Mouse (Mus musculus) heart, adult 11 months (tissue): ENCODE measurements around the gene Lin37.
A peak's percentile ranks its signal among the peaks of the same experiment; 100 is the strongest.

Experiments used
- DNase-seq: peaks from one replicate; pipeline ENCODE4 v3.0.0; 2022

The Lin37 gene

DNA sequence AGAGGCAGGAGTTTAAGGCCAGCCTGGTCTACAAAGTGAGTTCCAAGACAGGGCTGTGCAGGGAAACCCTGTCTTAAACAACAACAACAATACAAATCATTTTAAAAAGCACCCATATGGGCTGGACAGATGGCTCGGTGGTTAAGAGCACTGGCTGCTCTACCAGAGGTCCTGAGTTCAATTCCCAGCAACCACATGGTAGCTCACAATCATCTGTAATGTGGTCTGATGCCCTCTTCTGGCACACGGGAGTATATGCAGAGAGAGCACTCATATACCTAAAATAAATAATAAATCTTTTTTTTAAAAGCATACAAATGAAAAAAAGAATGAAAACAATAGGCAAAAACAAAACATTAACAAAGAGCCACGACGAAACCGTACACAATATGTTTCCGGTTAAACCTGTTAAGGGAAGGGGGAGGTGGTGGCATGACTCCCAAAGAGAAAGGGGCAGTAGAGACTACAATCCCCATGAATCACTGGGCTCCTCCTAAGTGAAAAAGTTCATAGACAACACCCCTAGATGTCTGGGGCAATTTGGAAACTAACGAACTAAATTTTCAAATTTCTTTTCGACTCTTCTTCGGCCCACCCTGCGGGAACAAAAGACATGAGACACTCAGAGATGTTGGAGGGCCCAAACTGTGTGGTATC, 8.1 kb downstream of the Lin37 start:
- peak; percentile 90 for DNase-seq

DNA sequence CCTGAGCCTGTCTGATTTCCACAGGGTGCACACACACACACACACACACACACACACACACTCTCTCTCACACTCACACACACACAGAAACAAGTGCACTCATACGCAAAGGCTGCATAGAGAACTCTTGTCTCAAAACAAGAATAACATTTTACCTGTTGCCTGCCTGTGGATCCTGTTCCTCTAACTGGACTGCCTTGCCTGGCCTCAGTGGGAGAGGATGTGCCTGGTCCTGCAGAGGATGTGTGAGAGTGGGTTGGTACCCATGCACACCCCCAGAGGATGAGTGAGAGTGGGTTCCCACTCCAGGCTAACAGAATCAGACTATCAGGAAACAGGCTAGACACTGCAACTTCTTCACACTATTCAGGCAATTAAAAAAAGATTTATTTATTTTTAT, 9.0 kb downstream of the Lin37 start:
- DNase-seq, result peak; percentile 91

DNA sequence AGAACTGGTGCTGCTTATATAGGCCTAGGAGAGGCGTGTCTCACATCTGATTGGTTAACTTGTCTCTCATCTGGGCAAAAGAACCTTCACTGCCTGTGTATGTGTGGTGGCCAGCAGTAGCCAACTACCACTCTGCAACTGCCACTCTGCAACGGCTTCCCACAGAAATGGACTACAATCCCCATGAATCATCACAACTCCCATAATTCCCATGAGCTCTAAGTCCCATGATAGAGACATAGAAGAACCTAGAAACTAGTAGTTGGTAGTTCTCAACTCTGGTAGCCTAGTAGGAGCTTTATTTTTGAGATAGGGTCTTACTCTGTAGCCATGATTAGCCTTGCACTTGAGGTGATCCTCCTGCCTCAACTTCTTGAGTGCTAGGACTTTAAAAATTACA, 9.8 kb downstream of the Lin37 start:
- DNase-seq, result no peak

DNA sequence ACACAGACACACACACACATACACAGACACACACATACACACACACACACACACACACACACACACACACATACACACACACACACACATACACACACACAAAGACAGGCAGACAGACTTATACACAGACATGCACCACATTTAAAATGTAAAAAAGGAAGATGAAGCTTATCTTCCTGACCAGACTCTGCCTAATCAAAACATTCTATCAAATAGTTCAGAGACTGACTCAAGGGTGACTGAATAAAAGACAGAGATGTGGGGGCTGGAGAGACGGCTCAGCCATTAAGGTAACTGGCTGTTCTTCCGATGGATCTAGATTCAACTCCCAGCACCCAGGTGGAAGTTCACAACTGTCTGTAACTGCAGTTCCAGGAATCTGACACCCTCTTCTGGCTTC, 15.3 kb downstream of the Lin37 start:
- DNase-seq, result no peak

DNA sequence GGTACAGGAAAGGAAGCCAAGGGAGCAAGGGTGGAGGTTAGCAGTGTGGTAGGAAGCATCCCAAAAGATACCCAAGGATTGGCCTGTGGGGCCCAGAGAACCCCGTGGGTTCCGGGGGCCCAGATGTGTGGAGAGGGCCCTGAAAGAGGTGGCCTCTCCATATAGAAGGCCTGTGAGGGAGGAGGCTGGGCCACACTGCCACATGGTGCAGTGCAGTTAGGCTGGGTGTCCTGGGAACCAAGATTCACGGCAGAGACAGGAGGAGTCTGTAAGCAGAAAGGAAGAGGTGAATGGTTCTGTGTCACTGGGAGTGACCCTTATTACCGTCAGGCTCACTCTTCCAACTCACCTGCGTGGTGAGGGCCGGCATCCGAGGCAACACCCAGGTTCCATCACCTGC, 19.1 kb downstream of the Lin37 start:
- peak; percentile 80 for DNase-seq

DNA sequence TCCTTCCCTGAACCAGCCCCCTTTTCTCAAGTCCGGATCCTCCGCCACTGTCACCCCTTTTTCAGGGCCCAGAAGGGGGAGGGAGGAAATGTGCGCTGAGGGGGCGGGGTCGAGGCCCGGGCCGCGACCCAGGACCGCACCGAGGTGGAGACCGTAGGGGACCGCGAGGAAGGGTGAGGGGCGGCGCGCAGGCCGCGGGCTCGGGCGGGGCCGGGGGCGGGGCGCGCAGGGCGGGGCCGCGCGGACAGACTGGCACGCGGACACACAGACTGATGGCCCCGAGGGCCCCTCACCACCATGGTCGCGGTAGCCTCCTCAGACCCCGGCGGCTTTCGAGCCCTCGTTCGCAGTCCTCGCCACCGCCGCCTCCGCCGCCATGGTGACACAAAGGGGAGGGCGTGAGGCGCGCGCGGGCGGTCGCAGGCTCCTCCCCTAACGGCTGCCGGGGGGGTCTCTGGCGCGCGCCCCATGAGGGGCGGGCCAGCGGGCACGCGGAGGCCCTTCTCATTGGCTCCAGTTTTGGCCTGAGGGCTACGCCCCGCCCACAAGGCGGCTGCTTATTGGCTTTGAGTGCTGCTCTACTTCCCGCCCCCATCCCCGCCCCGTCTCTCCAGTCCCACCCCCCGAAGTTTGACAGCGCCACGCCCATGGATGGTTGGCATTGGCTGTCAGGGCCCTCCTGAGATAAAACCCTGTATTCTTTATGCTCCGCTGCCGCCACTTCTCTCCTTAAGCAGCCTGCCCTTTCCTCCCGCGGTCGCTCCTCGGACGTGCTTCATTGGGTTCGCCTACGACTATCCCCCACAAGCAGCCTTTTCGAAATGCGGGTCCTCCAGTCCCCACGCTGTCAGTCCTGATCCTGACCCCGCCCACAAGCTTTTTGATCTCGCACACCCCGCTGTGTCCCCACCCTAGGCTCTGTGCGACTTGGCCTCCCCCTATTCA, 24.7 kb downstream of the Lin37 start, which contains the start of gene Arhgap33:
Gene Arhgap33 (minus strand): TSS at position 428 of the 945 bp plus-strand sequence.
- peak; percentile 99 for DNase-seq

DNA sequence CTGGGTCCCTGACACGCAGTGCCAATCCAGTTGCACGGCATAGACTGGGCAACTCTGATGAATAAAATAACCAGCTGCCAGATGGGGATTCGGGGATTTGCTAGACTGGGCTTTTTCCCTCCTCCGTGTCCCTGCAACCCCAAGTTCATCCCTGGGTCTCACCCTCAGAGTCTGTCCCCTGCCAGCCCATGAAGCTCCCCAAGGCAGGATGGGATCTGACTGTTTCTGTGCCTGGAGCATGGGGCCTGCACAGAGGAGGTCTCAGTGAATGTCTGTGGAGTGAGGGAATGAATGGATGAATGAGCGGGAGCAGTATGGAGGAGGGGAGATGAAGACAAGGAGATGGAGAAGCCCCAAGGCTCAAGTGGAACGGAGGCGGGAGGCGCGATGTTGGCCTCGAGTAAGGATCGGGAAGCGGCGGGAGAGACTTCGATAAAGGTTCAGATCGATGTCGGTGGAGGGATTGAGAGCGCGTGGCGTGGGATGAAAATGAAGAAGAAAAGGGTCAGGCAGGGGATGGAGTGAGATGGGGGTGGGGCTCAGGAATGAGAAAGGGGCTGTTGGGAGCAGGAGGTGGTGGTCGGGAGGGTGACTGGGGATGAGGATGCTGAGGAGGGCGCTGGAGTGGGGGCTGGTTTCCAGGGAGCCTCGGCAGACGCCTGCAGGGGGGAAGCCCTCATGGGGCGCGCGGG, 25.6 kb downstream of the Lin37 start:
- peak; percentile 90 for DNase-seq

DNA sequence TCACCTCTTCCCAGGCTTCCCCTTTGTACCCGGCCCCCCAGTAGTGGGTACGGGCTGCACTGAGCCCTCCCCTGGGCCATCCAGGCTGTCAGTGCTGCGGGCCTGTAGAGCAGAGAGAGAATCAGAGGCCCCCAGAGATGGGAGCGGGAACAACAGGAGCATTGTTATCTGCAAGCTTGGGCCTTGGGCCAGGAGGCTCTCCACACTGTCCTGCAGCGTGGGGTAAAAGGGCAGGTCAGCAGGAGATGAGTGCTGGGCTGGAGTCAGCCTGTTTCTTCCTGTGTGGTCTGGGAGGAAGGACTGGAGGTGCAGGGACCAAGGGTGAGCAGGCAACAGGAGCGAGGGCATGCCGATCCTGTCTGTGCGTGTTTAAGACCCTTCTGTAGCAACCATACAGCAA, 26.7 kb downstream of the Lin37 start:
- DNase-seq, result peak; percentile 94

DNA sequence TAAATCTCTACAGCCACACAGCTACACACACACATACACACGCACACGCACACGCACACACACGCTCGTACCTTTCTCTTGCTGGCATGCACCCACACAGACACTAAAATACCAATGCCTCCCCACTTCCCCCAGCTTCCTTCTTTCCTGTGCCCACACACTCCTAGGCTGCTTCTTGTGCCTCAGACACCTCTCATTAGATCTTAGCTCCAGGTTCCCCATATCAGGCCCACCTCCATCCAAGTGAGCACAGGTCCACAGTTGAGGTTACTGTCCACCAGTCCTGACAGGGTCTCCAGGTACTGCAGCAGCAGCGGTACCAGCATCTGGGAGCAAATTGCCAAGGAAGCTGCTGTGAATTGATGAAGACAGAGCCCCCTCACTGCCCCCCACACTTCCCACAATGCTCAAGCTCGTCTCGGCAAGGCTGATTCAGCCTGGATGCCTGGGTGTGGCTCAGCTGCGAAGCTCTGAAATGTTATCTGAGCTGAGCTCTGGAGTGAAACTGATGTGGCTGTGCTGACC, 28.3 kb downstream of the Lin37 start:
- DNase-seq, result no peak

DNA sequence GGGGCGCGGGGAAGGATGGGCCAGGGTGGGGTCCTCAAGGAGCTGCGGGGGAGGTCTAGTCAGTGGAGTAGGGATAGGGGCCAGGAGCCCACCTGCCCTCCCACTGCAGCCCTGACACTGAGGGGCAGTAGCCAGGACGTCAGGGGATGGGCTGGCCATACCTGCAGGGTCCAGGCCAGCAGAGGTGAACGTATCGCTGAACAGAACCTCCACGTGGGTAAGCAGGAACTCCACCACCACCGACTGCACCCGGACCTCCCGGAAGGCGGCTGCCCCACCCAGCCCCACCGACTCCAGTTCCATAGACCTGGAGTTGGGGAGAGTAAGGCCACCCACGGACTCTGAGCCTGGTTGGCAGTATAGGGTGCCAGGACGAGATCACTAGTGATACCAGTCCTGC, 32.7 kb downstream of the Lin37 start:
- DNase-seq, result no peak

DNA sequence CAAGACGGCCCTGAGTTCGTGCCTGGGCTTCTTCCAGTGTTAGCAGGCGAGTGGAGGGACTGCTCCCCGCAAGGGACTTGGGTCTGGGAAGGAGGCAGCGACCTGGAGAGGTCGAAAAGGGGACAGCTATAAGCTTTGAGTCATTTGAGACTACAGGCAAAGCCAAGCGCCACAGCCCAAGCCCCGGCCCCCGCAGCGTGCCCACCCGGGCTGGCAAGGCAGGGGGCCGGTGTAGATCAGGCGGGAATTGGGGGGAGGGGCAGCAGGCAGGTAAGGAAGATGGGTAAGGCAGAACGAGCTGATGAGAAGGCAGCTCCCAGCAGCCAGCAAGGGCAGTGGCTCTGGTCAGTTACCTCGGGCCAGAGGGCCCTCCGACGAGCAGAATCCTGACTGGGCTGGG, 33.2 kb downstream of the Lin37 start:
- DNase-seq, result no peak

DNA sequence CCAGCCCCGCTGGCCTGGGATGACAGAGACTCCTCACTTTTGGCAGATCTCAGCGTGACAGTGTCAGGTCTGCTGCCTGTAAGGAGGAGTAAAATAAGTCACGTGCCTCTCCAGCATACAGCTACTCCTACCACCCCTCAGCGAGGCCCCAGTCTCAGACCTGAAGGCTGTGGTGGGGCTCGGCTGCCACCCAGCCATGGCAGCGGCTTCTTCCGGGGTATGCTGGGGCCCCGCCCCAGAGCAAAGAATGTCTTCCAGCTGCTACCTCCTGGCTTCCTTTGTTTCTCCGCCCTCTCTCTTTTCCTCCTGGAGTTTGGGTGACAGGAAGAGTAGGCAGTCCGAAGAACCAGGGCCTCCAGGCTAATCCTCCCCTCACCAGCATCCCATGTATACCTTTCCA, 33.7 kb downstream of the Lin37 start:
- peak; percentile 89 for DNase-seq

DNA sequence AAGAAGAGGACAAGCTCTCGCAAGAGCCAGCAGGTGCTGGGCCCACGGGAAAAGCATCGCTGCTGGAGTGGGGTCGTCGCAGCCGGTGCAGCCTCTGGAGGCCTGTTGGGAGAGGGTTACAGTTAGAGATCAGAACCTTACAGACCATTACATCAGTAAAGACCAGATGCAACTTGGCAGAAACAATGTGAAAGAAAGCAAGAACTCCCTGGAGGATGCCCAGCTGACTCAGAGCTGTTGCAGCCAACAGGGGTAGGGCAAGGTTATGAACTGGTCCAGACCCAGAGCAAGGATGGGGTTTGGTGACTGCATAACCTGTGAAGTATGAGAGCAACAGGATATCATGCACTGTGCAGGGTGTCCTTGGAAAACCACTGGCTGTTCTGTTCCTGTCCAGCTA, 35.2 kb downstream of the Lin37 start:
- DNase-seq, result no peak

DNA sequence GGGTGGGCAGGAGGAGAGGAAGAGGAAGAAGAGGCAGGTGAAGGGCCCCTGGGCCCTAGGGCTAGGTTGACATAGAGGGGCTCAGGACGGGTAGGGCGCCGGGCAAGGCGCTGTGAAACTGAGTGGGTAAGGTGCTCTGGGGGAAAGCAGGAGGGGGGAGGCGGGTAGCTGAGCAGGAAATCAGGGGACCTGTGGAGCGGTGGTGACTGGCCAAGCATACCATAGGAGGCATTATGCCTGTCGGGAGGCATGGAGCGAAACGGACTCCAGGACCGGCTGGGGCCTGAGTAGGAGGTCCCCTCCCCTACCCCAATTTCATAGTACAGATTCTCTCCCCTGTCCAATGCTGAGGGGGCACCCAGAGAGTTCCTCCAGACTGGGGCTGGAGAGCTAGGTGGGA, 36.8 kb downstream of the Lin37 start:
- no peak for DNase-seq

DNA sequence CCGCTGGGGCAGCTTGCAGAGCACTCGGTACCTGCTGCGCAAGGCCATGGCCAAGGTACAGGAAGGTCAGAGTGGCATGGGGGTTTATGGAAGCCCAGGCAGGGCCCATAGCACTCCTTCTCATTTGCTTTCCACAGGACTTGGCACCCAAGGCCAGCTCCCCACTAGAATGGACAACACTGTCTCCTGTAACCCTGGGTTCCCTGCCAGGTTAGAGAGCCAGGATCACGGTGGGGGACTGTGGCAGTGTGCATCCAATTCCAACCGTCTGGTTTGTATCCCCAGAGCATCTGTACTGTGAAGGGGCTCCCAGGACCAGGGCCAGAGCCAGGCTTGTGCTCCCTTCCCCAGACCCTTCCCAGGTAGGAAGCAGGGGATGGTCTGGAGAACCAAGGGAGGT, 38.8 kb downstream of the Lin37 start:
- DNase-seq, result no peak

DNA sequence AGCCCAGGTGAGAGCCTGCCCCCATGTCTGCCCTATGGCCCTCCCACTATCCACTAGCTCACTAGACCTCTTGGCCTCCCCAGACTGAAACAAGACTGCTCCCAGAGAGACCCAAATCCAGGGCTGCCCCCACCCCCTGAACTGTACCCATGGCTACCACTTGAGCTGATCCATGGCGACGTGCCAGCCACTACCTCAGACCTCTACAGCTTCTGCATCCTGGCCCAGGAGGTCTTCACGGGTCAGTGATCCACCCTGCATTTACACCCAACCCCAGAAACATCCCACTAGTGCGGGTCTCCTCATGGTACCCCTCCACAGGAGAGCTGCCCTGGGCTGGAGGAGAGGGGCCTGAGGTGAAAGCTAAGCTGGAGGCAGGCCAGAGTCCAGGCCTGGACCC, 39.2 kb downstream of the Lin37 start:
- DNase-seq, result no peak

DNA sequence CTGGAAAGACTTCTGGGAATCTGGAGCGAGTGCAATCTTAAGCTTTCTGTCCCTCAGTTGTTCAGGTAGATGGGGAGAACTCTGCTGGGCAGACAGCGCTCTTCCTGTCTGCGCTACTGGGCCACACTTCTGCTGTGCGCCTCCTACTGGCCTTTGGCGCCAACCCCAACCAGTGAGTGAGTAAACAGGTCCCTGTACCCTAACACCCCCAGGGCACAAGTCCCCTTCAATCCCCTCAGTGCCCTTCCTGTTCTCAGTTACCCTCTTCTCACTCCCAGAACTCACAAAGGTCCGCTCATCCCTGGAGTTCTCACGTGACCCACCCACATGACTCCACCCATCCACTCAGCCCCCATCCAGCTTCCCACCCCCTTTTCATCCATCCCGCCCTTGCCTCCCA, 41.3 kb downstream of the Lin37 start:
- DNase-seq, result no peak

DNA sequence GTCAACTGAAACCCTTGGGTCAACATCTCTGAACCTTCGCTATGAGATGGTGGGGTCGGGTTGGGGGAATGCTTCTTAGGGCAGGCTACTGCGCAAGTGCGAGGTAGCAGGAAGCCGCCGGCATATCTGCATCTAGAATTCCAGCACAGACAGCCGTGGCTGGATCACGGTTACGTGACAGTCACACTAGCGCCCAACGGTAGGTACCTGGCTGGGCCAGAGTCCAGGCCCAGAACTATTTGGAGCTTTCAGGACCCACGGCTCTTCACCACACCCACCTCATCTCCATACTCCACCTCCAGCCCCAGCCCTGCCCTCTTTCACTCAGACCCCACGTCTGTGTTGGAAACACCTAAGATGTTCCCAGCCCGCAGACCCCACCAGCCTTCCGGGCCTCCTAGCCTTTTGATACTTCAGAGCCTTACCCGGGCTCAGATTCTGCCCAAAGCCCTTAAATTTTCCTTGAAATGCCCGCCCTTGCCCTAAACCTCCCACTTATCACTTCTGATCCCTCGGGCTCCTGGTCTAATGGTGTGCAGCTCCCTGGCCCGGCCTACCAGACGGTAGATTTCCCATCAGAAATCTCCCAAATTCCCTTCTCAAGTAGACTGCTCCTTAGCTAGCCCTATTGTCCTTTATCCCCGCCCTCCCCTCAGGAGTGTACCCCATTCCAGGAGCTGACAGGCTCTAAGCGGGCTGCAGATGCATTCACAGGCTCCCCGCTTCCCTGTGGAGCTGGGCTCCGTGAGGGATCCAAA, 44.5 kb downstream of the Lin37 start:
- no peak for DNase-seq

DNA sequence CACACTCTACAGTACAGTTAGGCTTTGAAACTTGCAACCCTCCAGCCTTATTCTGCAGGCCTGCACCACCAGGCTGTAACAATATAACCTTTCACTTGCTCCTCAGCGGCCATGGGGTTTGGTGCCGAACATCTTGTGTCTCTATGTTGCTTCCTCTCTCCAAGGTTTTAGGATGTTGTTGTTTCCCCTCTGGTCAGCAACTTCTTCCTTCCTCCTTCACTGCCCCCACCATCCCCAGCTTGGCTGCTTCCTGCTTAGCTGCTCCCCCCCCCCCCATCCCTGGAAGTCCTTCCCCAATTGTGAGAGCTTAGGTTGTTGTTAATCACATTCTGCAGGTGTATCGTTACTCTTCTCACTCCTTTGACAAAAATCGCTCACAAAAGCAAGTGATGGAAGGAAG, 51.6 kb downstream of the Lin37 start:
- peak; percentile 92 for DNase-seq
